Mouse (Mus musculus) midbrain, embryonic 15.5 days (tissue): ENCODE data around the gene Tlcd2. TPM values are rescaled to one million over a fixed set of nuclear protein-coding genes. Genes with fewer than 3 reads are reported as not detected.

Experiments
- ATAC-seq: fragments of 200-750 bp; cut with Nextera tagmentation; replicated peaks from 2 replicates; pipeline ENCODE4 v1.8.0; 2017; ENCODE audit warnings: moderate TSS enrichment
- H3K27ac ChIP-seq: fragments of 300-500 bp; sonication (generic); 2 replicates; pipeline ENCODE4 v1.5.1; 2015; ENCODE audit warnings: mild to moderate bottlenecking, inconsistent platforms
- H3K27me3 ChIP-seq: fragments of 300-500 bp; sonication (generic); replicated peaks from 2 replicates; pipeline ENCODE4 v1.6.1; 2015; ENCODE audit warnings: inconsistent platforms
- H3K36me3 ChIP-seq: fragments of 300-500 bp; sonication (generic); replicated peaks from 2 replicates; pipeline ENCODE4 v1.6.1; 2015; ENCODE audit warnings: inconsistent platforms
- H3K4me1 ChIP-seq: fragments of 300-500 bp; sonication (generic); 2 replicates; pipeline ENCODE4 v1.6.1; 2015; ENCODE audit warnings: inconsistent platforms
- H3K4me2 ChIP-seq: fragments of 300-500 bp; sonication (generic); 2 replicates; pipeline ENCODE4 v1.6.1; 2015; ENCODE audit warnings: inconsistent platforms, mild to moderate bottlenecking, moderate library complexity
- H3K4me3 ChIP-seq: fragments of 300-500 bp; sonication (generic); 2 replicates; pipeline ENCODE4 v1.5.1; 2015; ENCODE audit warnings: mild to moderate bottlenecking, inconsistent platforms
- H3K9ac ChIP-seq: fragments of 300-500 bp; sonication (generic); 2 replicates; pipeline ENCODE4 v1.6.1; 2015; ENCODE audit warnings: mild to moderate bottlenecking, inconsistent platforms
- H3K9me3 ChIP-seq: fragments of 300-500 bp; sonication (generic); 2 replicates; pipeline ENCODE4 v1.6.1; 2016; ENCODE audit warnings: inconsistent platforms
- WGBS: fragments of 180-500 bp; shearing (Covaris S2); methylation state at CpG from one replicate; pipeline ENCODE4 v1.1.7; 2015; ENCODE audit warnings: mixed read lengths; 5-methylcytosine and 5-hydroxymethylcytosine counted together
- polyA plus RNA-seq: library from polyadenylated mRNA; unstranded; fragments of >200 nt; fragmentation: Nextera tagmentation; extraction: Ambion mirVana; gene quantifications from 2 replicates; pipeline ENCODE4 v1.2.1, GENCODE M21; 2015

Tlcd2 gene
- polyA plus RNA-seq, 1 experiment from 2014 or later, result 2.2 TPM

- WGBS, result under 1% methylated on average over 30 of the region's 30 CpGs
- H3K9me3 ChIP-seq, result no peaks in the 10 kb centered on the region
- H3K36me3 ChIP-seq, result peaks cover 12% of the 10 kb centered on the region
- peak overlapping the region; percentile 95 for H3K4me2 ChIP-seq
- peak; percentile 9; the same call in 1 of the 2 replicates for ATAC-seq
- 0 out of 2 replicates have a peak, but pooled peaks cover 6% of the 10 kb centered on the region for H3K27me3 ChIP-seq
- H3K4me3 ChIP-seq, result peak overlapping the region; percentile 78
- peak overlapping the region; percentile 72 for H3K27ac ChIP-seq
- H3K4me1 ChIP-seq, result peaks cover 30% of the 10 kb centered on the region
- H3K9ac ChIP-seq, result peak overlapping the region; percentile 64
These were observed 283 bp downstream of the Tlcd2 start for GRCm38 (mm10) chr11:75461743-75462252.

- Histone ChIP-seq H3K4me3 (peak overlapping the region; percentile 78), H3K4me2 (peak overlapping the region; percentile 95), H3K9me3 (no peaks in the 10 kb centered on the region), H3K36me3 (peaks cover 12% of the 10 kb centered on the region), H3K27me3 (0 out of 2 replicates have a peak, but pooled peaks cover 6% of the 10 kb centered on the region), H3K4me1 (peaks cover 30% of the 10 kb centered on the region), H3K27ac (no peak overlapping the region), H3K9ac (peak overlapping the region; percentile 64)
- 6% methylated on average over 15 of the region's 16 CpGs for WGBS
- no peak for ATAC-seq
These were observed 803 bp downstream of the Tlcd2 start for GRCm38 (mm10) chr11:75462253-75462783.

DNA sequence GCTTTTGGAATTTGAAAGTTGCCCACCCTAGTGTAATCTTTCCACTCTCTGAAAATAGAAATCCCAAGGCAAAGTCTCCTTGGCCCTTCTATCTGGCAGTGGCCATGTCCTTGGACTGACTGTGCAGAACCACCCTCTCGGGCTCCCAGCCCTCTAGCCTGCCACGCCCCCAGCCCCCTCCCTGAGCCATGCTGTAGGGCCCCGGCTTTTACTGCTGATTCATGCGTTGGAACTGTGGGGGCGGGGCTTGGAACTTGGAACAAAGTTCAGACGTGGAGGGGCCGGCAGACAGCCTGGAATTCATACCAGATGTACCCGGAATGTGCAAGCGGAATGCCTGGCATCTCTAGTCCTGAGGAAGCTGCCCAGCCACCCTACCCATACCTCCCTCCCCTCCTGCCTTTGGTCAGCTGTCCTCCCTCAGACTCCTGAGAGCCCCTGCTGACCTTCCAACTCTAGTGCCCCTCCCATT, 1.4 kb downstream of the Tlcd2 start:
- ATAC-seq, result no peak
- H3K36me3 ChIP-seq, result peaks cover 12% of the 10 kb centered on the region
- no peaks in the 10 kb centered on the region for H3K9me3 ChIP-seq
- H3K27me3 ChIP-seq, result peaks cover 9% of the 10 kb centered on the region; the same call in 1 of the 2 replicates
- H3K4me3 ChIP-seq, result peak overlapping the region; percentile 78
- H3K9ac ChIP-seq, result no peak overlapping the region; the same call in 1 of the 2 replicates
- H3K4me2 ChIP-seq, result peak overlapping the region; percentile 95
- peaks cover 34% of the 10 kb centered on the region for H3K4me1 ChIP-seq
- 7% methylated on average over 9 of the region's 9 CpGs for WGBS
- H3K27ac ChIP-seq, result no peak overlapping the region

- no peak overlapping the region for H3K4me2 ChIP-seq
- peaks cover 9% of the 10 kb centered on the region; the same call in 1 of the 2 replicates for H3K27me3 ChIP-seq
- no peak overlapping the region for H3K27ac ChIP-seq
- H3K4me1 ChIP-seq, result peaks cover 38% of the 10 kb centered on the region
- no peak overlapping the region for H3K4me3 ChIP-seq
- WGBS, result 76% methylated on average over 4 of the region's 4 CpGs
- no peaks in the 10 kb centered on the region for H3K9me3 ChIP-seq
- peaks cover 12% of the 10 kb centered on the region for H3K36me3 ChIP-seq
- ATAC-seq, result no peak
- no peak overlapping the region for H3K9ac ChIP-seq
These were observed 2.1 kb downstream of the Tlcd2 start for GRCm38 (mm10) chr11:75463624-75464023.

DNA sequence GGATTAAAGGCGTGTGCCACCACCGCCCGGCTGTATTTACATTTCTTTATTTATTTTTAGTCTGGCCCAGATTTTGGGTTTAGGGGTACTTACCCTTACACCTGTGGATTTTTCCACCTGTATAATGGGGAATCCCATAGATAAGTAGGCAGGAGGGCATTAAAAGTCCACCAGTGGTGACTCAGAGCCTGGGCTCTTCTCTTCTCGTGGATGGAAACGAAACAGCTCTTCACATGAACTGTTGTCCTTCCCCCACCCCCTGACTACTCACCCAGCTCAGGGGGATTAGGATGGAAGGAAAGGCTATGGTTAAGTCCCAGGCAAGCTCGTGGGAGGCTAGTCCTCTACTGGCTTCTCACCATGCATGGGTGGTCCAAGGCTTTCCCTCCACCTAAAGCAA, 2.9 kb downstream of the Tlcd2 start:
- no peaks in the 10 kb centered on the region for H3K9me3 ChIP-seq
- peaks cover 9% of the 10 kb centered on the region; the same call in 1 of the 2 replicates for H3K27me3 ChIP-seq
- ATAC-seq, result no peak
- peaks cover 38% of the 10 kb centered on the region for H3K4me1 ChIP-seq
- H3K36me3 ChIP-seq, result peaks cover 12% of the 10 kb centered on the region
- WGBS, result 84% methylated on average over 6 of the region's 6 CpGs
- no peak overlapping the region for H3K9ac ChIP-seq
- no peak overlapping the region for H3K4me2 ChIP-seq
- H3K27ac ChIP-seq, result no peak overlapping the region
- no peak overlapping the region for H3K4me3 ChIP-seq

DNA sequence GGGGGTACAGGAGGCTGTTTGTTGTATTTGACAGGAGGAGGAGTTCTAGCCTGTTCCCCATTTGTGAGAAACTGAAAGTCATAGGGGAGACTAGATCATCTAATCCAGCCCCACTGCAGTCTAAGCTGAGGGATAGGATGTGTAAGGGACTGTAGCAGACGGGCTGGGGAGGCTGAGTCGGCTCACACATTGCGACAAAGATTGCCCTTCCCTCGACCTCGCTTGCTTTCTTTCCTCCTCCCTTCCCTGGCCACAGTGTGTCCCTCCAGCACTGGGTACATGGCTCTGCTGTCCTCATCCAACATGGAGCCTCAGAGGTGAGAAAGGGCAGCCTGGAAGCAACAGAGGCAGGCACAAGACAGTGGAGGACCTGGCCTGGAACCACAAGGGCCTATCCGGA, 3.5 kb downstream of the Tlcd2 start:
- H3K36me3 ChIP-seq, result peaks cover 12% of the 10 kb centered on the region
- H3K27ac ChIP-seq, result no peak overlapping the region
- H3K27me3 ChIP-seq, result peaks cover 9% of the 10 kb centered on the region; the same call in 1 of the 2 replicates
- H3K9ac ChIP-seq, result no peak overlapping the region
- ATAC-seq, result no peak
- WGBS, result 82% methylated on average over 6 of the region's 6 CpGs
- no peak overlapping the region for H3K4me2 ChIP-seq
- no peaks in the 10 kb centered on the region for H3K9me3 ChIP-seq
- peaks cover 32% of the 10 kb centered on the region for H3K4me1 ChIP-seq
- no peak overlapping the region for H3K4me3 ChIP-seq

- Histone ChIP-seq H3K9me3 (no peaks in the 10 kb centered on the region), H3K4me2 (peak overlapping the region; percentile 48; the same call in 1 of the 2 replicates), H3K27ac (no peak overlapping the region), H3K36me3 (peaks cover 12% of the 10 kb centered on the region), H3K4me1 (peaks cover 21% of the 10 kb centered on the region), H3K9ac (no peak overlapping the region), H3K27me3 (peaks cover 9% of the 10 kb centered on the region; the same call in 1 of the 2 replicates), H3K4me3 (no peak overlapping the region)
- no peak for ATAC-seq
- WGBS, result 96% methylated on average over 4 of the region's 4 CpGs
These were observed 5.4 kb downstream of the Tlcd2 start for GRCm38 (mm10) chr11:75466731-75467505.

DNA sequence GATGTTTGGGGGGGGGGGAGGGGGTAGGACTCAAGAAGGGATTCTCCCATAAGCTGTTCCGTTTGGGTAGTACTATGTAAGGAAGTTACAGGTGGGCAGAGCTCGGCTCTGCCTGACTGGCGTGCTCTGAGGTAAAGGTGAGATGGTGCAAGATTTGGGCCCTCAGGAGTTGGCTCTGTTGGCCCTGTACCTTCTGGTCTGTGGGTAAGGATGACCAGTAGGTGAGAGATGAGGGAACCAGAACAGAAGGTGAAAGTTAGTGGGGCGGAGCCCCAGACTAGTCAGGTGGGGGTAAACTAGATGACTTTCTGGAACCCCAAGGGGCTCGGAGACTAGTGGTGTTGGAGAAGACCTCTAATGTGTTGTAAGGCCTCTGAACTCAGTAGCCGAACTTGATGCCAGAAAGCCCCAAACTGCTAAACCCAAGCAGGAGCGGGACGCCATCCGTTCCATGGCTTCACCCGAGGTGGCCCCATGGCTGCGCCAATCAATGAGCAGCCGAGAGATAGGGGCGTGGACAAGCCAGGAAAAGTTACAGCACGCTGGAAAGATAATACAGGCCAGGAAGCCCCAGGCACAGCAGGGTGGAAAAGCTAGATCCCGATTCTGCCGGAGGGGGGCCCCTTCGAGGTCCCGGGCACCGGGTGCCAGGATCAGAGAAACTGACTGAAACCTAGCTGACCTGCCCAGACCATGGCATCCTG, 6.1 kb downstream of the Tlcd2 start:
- Histone ChIP-seq H3K36me3 (peaks cover 12% of the 10 kb centered on the region), H3K4me1 (peaks cover 13% of the 10 kb centered on the region), H3K9ac (0 out of 2 replicates have a peak overlapping the region, but pooled peaks have one; percentile 16), H3K9me3 (no peaks in the 10 kb centered on the region), H3K4me3 (peak overlapping the region; percentile 23), H3K27ac (no peak overlapping the region), H3K27me3 (peaks cover 7% of the 10 kb centered on the region; the same call in 1 of the 2 replicates), H3K4me2 (peak overlapping the region; percentile 48)
- ATAC-seq, result no peak
- WGBS, result 15% methylated on average over 19 of the region's 19 CpGs

DNA sequence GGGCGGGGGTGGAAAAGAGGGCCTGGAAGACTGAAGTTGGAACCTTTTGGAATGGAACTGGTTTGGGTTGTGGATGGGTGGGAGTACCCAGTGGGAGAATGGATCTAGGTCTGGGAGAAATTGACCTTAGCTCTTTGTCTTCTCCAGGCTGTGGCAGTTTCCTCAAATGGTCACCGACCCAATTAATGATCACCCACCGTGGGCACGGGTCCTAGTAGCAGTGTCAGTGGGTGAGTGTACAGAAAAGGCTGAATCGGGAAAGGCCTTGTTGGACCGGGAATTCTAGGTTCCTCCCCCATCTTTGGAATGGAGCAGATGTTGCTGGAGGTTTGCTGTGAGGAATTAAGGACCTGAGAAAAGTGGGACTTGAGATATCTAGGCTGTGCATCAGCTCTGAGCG, 6.9 kb downstream of the Tlcd2 start:
- no peak overlapping the region for H3K4me3 ChIP-seq
- no peak for ATAC-seq

DNA sequence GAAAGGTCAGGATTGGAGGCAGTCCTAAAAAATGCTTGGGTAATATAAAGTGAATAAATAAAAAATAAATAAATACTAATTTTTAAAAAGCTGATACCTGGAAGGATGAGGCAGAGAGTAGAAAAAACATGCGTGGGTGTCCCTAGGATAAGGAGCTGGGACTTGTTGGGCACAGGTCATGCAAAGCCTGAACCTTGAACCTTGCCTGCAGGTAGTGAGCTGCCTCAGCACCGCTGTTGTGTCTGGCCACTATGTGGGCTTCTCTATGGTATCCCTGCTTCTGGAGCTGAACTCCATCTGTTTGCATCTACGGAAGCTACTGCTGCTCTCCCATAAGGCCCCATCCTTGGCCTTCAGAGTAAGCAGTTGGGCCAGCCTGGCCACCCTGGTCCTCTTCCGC, 7.7 kb downstream of the Tlcd2 start:
- 93% methylated on average over 4 of the region's 4 CpGs for WGBS
- peaks cover 12% of the 10 kb centered on the region for H3K36me3 ChIP-seq
- ATAC-seq, result no peak
- H3K4me2 ChIP-seq, result no peak overlapping the region
- no peak overlapping the region for H3K9ac ChIP-seq
- H3K4me1 ChIP-seq, result peaks cover 7% of the 10 kb centered on the region; the same call in 1 of the 2 replicates
- no peaks in the 10 kb centered on the region for H3K9me3 ChIP-seq
- no peak overlapping the region for H3K27ac ChIP-seq
- H3K4me3 ChIP-seq, result no peak overlapping the region
- H3K27me3 ChIP-seq, result peaks cover 3% of the 10 kb centered on the region; the same call in 1 of the 2 replicates

More for the DNA sequence above, 6.9 kb downstream of the Tlcd2 start:
- no peak overlapping the region for H3K9ac ChIP-seq
- WGBS, result 68% methylated on average over 7 of the region's 7 CpGs
- H3K27me3 ChIP-seq, result peaks cover 3% of the 10 kb centered on the region; the same call in 1 of the 2 replicates
- H3K27ac ChIP-seq, result no peak overlapping the region
- H3K9me3 ChIP-seq, result no peaks in the 10 kb centered on the region
- peaks cover 12% of the 10 kb centered on the region for H3K36me3 ChIP-seq
- peak overlapping the region; percentile 48 for H3K4me2 ChIP-seq
- H3K4me1 ChIP-seq, result peaks cover 7% of the 10 kb centered on the region; the same call in 1 of the 2 replicates

GRCm38 (mm10) chr11:75470675-75471074, 9.2 kb downstream of the Tlcd2 start:
- Histone ChIP-seq H3K4me1 (peaks cover 7% of the 10 kb centered on the region; the same call in 1 of the 2 replicates), H3K4me2 (no peak overlapping the region), H3K4me3 (no peak overlapping the region), H3K36me3 (peaks cover 3% of the 10 kb centered on the region), H3K27me3 (peaks cover 3% of the 10 kb centered on the region; the same call in 1 of the 2 replicates), H3K9me3 (no peaks in the 10 kb centered on the region), H3K9ac (no peak overlapping the region), H3K27ac (no peak overlapping the region)
- no peak for ATAC-seq
- WGBS, result 88% methylated on average over 3 of the region's 3 CpGs
